Mouse (Mus musculus) erythroblast, embryonic 14.5 days (primary cell): ENCODE measurements around the gene Ntm. TPM values are rescaled to one million over a fixed set of nuclear protein-coding genes. Genes with fewer than 3 reads are reported as not detected.

Experiments
- H3K27me3 ChIP-seq: 2 replicates; pipeline ENCODE4 v1.6.1; 2012; ENCODE audit warnings: inconsistent platforms; ENCODE audit not compliant: control insufficient read depth
- H3K36me3 ChIP-seq: 2 replicates; pipeline ENCODE4 v1.6.1; 2012; ENCODE audit warnings: mild to moderate bottlenecking, inconsistent platforms; ENCODE audit not compliant: control insufficient read depth
- H3K4me1 ChIP-seq: 2 replicates; pipeline ENCODE4 v1.6.1; 2012; ENCODE audit warnings: inconsistent platforms; ENCODE audit not compliant: control insufficient read depth
- H3K4me3 ChIP-seq: replicated peaks from 2 replicates; pipeline ENCODE3; 2012; ENCODE audit warnings: moderate library complexity, mild to moderate bottlenecking, inconsistent platforms
- H3K9me3 ChIP-seq: 2 replicates; pipeline ENCODE4 v1.6.1; 2012; ENCODE audit warnings: low read length, inconsistent platforms, mixed read lengths; ENCODE audit not compliant: control insufficient read depth
- GATA1 ChIP-seq: IDR thresholded peaks from 2 replicates; pipeline ENCODE4 v1.6.1; 2012; ENCODE audit warnings: low read length, inconsistent platforms, mixed read lengths
- TAL1 ChIP-seq: IDR thresholded peaks from 3 replicates; pipeline ENCODE4 v1.6.1; 2012; ENCODE audit warnings: low read length, inconsistent platforms, mixed read lengths
- polyA plus RNA-seq: library from polyadenylated mRNA; stranded (reverse); fragments of >175 nt; gene quantifications from 2 replicates; pipeline ENCODE4 v1.2.3, GENCODE M21; 2012

The Ntm gene
- polyA plus RNA-seq, 1 experiment: 0.01 TPM

DNA sequence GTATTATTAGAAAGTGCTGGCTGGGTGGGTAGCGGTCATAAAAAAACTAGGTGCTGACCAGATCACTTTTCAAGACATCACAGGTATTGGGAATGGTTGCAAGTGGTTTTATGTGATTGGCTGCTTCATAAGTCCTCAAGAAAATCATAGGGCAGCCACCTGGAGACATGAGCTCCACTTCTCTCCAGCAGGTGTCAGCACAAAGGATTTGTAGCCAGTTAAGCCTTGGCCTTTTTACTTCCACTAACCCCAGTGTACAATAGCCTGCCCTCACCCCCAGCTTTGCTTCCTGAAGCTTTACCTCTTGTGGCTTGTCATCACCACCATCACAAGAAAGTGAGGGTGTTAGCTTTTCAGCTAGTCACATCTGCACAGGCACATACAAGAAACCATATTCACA lies 211.5 kb downstream of the Ntm start:
- H3K36me3 ChIP-seq: no peaks in the 10 kb centered on the region

DNA sequence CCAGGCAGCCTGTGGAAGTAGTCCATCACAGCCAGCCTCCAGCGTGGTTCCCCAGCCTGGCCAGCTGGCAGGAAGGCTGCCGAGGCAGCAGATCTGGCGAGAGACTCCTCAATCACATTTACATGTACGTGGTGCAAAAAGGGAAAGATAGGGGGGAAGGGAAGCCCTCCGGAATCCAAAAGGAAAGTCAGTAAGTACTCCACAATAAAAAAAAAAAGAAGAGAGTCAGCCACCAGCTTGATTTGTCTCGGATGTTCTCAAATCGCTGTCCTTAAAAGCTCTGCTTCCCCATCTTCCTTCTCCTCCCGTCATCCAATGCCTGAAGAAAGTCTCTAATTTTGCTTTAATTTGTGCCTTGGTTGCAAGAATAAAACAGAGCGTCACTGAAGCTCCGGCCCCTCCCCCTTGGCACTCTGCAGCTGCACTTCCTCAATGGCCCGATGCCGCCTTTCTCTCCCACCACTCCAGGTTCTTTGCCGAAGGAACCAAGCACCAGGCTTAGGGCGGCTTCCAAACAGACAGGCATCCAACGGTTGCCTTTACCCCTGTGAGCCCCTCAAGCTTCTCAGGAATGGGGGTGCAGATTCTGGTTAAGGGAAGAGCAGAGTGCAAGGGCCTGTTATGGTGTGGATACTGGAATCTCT lies 212.4 kb downstream of the Ntm start:
- TF ChIP-seq TAL1 (no peak), GATA1 (no peak)
- Histone ChIP-seq H3K27me3 (no peaks in the 10 kb centered on the region), H3K4me3 (no peak overlapping the region), H3K9me3 (no peaks in the 10 kb centered on the region), H3K36me3 (no peaks in the 10 kb centered on the region), H3K4me1 (no peaks in the 10 kb centered on the region)

More for the DNA sequence above, 211.5 kb downstream of the Ntm start:
- no peaks in the 10 kb centered on the region for H3K27me3 ChIP-seq
- H3K4me3 ChIP-seq: no peak overlapping the region
- H3K9me3 ChIP-seq: no peaks in the 10 kb centered on the region
- no peaks in the 10 kb centered on the region for H3K4me1 ChIP-seq
- TF ChIP-seq TAL1 (no peak), GATA1 (no peak)

DNA sequence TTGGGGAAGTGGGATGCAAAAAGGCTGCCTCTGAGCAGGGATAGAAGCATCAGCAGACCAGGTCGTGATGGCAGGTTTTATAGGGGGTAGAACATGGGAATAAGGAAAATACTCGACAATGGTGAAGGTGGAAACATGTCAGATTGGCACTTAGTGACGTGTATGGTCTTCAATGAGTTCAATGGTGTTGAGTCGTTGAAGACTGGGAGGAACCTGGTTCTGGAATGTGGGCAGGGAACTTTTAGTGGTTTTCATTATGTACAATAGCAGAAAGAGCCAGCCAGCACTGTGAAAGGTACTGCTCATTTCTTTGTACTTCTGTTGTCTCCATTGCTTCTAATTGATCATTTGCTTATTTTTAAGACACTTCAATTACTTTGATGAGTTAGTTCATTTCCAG lies 214.9 kb downstream of the Ntm start:
- Histone ChIP-seq H3K4me1 (no peaks in the 10 kb centered on the region), H3K4me3 (no peak overlapping the region), H3K36me3 (no peaks in the 10 kb centered on the region), H3K9me3 (no peaks in the 10 kb centered on the region), H3K27me3 (no peaks in the 10 kb centered on the region)
- TF ChIP-seq TAL1 (no peak), GATA1 (no peak)

DNA sequence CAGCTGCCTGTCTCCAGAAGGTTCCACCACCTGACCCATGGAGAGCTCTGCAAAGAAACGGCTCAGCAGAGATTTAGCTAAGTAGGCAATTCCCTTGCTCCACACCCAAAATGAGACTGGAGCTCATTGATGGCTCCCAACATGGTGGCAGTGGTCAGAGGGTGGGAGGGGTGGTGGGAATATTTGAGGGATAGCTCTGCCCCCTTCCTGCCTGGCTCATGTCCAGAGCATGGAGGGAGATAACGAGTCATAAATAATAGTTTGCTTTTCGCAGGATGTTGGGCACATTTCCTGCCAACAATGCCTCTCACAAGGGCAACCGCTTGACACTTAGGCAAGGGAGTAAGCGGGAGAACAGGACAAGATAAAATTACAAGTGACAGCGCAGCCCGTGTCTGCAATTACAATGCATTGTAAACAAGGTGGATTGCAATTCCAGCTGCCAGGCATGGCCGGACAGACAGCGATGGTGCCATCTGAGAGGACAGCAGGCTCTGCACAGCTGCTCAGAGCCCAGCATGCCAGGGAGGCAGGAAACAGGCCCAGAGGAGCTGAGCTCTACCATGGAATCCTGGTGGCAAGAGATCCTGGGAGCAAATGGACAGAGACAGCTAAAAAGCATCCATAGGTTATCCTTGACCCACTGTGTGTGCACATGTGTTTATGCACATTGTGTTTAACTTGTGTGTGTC lies 224.0 kb downstream of the Ntm start:
- H3K4me3 ChIP-seq: no peak overlapping the region
- H3K36me3 ChIP-seq: no peaks in the 10 kb centered on the region
- TF ChIP-seq GATA1: no peak
- no peak for TF ChIP-seq TAL1
- no peaks in the 10 kb centered on the region for H3K27me3 ChIP-seq
- H3K4me1 ChIP-seq: no peaks in the 10 kb centered on the region
- H3K9me3 ChIP-seq: 0 out of 2 replicates have a peak, but pooled peaks cover 2% of the 10 kb centered on the region

DNA sequence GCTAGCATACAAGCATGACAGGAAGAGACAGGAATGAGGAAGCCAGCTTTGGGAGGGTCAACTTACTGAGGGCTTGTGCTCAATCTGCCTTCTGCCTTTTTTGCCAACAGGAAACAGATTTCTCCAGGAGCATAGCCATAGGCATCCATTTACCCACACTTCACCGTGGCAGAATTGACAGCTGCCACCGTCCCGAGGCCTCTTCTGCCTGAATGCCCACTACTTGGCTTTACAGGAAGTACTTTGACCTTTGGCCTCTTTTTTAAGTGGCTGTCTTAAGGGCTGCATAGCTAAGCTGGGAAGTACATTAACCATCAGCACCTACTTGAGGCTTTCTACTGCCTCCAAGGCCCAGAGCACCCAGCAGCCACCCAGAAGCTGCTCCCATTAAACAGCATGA lies 226.9 kb downstream of the Ntm start:
- Histone ChIP-seq H3K27me3 (no peaks in the 10 kb centered on the region), H3K36me3 (no peaks in the 10 kb centered on the region), H3K9me3 (0 out of 2 replicates have a peak, but pooled peaks cover 2% of the 10 kb centered on the region), H3K4me1 (no peaks in the 10 kb centered on the region), H3K4me3 (no peak overlapping the region)
- TF ChIP-seq GATA1: no peak
- TF ChIP-seq TAL1: no peak

DNA sequence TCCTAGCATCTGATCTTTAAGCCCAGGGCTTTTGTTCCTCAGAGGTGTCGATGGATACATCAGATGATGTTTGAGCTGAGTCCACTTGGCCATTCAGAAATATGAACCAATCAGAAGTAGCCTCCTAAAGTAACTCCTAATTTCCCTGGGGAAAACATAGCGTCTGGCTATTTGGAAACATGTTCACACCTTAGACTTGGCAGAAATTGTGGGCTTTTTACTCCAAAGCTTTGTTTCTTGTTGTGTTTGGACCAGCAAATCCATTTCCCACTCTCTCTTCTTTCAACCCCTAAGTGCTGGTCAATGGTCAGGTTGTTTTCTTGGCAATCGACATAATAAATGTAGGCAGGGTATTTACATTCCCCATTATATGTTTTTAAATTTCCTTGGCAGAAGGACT lies 230.0 kb downstream of the Ntm start:
- TF ChIP-seq GATA1 (no peak), TAL1 (no peak)
- Histone ChIP-seq H3K4me1 (no peaks in the 10 kb centered on the region), H3K36me3 (no peaks in the 10 kb centered on the region), H3K4me3 (no peak overlapping the region), H3K9me3 (no peaks in the 10 kb centered on the region), H3K27me3 (no peaks in the 10 kb centered on the region)

DNA sequence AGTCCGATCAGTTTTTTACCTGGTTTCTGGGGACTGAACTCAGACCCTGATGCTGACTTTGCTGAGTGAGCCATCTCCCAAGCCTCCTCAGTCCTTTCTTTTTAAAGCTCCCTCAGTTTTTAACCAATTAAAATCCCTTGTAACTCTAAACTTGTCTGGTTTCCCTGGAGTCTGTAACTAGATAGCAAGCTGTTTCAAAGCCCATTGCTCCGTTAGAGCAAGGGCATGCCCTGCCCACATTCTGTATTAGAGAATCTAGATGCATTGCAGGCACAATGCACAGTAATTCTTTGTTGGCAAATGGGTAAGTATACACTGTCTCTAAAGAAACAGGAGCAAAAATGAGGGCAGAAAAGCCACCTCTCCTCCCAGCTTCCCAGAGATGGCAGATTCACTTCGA lies 231.3 kb downstream of the Ntm start:
- Histone ChIP-seq H3K4me1 (no peaks in the 10 kb centered on the region), H3K9me3 (0 out of 2 replicates have a peak, but pooled peaks cover 2% of the 10 kb centered on the region), H3K27me3 (no peaks in the 10 kb centered on the region), H3K4me3 (no peak overlapping the region), H3K36me3 (no peaks in the 10 kb centered on the region)
- TF ChIP-seq TAL1 (no peak), GATA1 (no peak)

DNA sequence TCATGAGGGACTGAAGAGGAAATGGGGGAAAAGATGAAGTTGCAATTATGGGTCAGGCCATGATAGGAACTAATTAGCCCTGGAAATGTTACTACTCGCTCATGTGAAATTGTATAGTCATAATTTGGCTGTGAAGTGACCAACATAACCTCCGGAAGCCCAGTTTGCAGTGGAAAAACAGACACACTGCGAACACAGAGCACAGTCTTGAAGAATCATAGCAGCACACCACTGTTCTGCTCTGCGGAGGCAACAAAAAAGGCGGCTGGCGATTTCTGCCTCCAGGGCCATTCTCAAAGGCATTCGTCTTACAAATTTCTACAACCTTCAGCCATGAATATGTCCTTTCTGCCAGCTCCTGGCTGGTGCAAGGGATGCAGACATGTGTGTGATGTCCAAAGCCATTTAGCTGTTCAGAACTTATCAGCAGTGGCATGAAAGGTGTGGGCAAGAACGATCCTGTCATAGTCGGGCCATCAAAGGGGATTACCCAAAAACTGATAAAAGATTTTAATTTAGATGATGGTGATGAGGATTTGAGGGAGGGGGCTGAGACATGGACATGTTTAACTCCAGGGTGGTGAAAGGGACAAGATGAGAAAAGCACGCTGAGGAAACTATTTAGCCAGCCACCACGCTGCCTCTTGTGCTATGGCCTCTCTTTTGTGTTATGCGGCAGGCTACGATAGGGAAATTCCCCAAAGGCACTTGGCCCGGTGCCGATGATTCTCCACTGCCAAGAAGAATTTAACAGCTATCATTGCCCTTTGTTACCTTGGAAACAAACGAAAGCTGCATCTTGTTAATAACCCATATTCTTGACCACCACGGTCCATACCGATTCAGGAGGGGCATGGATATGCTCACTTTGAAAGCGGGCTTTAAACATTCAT lies 235.2 kb downstream of the Ntm start:
- TF ChIP-seq GATA1: no peak
- TF ChIP-seq TAL1: no peak
- Histone ChIP-seq H3K27me3 (no peaks in the 10 kb centered on the region), H3K4me1 (no peaks in the 10 kb centered on the region), H3K36me3 (no peaks in the 10 kb centered on the region), H3K9me3 (0 out of 2 replicates have a peak, but pooled peaks cover 2% of the 10 kb centered on the region), H3K4me3 (no peak overlapping the region)

DNA sequence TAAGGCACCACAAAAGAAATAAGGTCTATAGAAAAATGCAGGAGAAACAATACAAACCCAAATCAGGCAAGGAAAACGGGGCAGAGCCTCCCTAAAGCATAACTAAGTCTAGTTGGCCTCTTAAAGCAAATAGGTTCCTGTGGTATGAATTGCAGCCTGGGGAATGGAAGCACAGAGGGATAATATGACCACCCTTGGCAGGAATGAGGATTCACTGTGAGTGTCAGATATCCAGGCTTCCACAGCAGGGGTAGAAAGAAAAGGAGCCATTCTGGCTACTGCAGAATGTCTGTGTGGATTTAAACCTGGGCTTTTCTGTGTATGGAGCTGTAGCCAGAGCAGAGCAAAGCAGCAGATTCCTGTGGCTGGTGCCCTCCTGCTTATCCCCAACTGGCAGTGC lies 241.5 kb downstream of the Ntm start:
- H3K9me3 ChIP-seq: no peaks in the 10 kb centered on the region; the same call in 1 of the 2 replicates
- no peak overlapping the region for H3K4me3 ChIP-seq
- TF ChIP-seq TAL1: no peak
- TF ChIP-seq GATA1: no peak
- H3K4me1 ChIP-seq: no peaks in the 10 kb centered on the region
- no peaks in the 10 kb centered on the region for H3K27me3 ChIP-seq
- no peaks in the 10 kb centered on the region for H3K36me3 ChIP-seq
